Mouse (Mus musculus) testis, postnatal 10 days (tissue): ENCODE measurements around the gene Slc22a23.

Source experiments
- DNase-seq: peaks from one replicate; pipeline ENCODE4 v3.0.0; 2021; ENCODE audit warnings: low spot score

Slc22a23 gene

GRCm38 (mm10) chr13:34162491-34163303 is 182.3 kb downstream of the Slc22a23 start, which contains the start of gene Psmg4:
Psmg4 (plus strand) TSS chr13:34162964.
- DNase-seq = peak; percentile 98

- DNase-seq = no peak
These were observed 185.1 kb downstream of the Slc22a23 start for GRCm38 (mm10) chr13:34159926-34160325.

- no peak for DNase-seq
These were observed 187.3 kb downstream of the Slc22a23 start for GRCm38 (mm10) chr13:34157596-34158157.

GRCm38 (mm10) chr13:34156840-34157185 is 188.2 kb downstream of the Slc22a23 start:
- no peak for DNase-seq

GRCm38 (mm10) chr13:34156133-34156839 is 188.7 kb downstream of the Slc22a23 start:
- DNase-seq = no peak

GRCm38 (mm10) chr13:34154931-34155272 is 190.1 kb downstream of the Slc22a23 start:
- DNase-seq = peak; percentile 76

GRCm38 (mm10) chr13:34154217-34154930 is 190.6 kb downstream of the Slc22a23 start:
- DNase-seq = peak; percentile 87

- DNase-seq = no peak
These were observed 191.5 kb downstream of the Slc22a23 start for GRCm38 (mm10) chr13:34153254-34154011.

GRCm38 (mm10) chr13:34152695-34153094 is 192.3 kb downstream of the Slc22a23 start:
- no peak for DNase-seq

GRCm38 (mm10) chr13:34151425-34151824 is 193.6 kb downstream of the Slc22a23 start:
- peak; percentile 12 for DNase-seq

- peak; percentile 68 for DNase-seq
These were observed 194.5 kb downstream of the Slc22a23 start for GRCm38 (mm10) chr13:34150271-34151027.

GRCm38 (mm10) chr13:34149463-34150176 is 195.4 kb downstream of the Slc22a23 start:
- peak; percentile 26 for DNase-seq

GRCm38 (mm10) chr13:34148767-34149392 is 196.1 kb downstream of the Slc22a23 start:
- peak; percentile 76 for DNase-seq

- peak; percentile 26 for DNase-seq
These were observed 196.8 kb downstream of the Slc22a23 start for GRCm38 (mm10) chr13:34148181-34148580.

GRCm38 (mm10) chr13:34146916-34147315 is 198.1 kb downstream of the Slc22a23 start:
- no peak for DNase-seq

- DNase-seq = no peak
These were observed 201.6 kb downstream of the Slc22a23 start for GRCm38 (mm10) chr13:34143389-34143788.

GRCm38 (mm10) chr13:34136605-34137004 is 208.4 kb downstream of the Slc22a23 start:
- no peak for DNase-seq

GRCm38 (mm10) chr13:34134276-34134675 is 210.7 kb downstream of the Slc22a23 start:
- no peak for DNase-seq

- DNase-seq = no peak
These were observed 211.5 kb downstream of the Slc22a23 start for GRCm38 (mm10) chr13:34133326-34134071.
